Mouse (Mus musculus): ENCODE results near the gene Yipf4.

Yipf4 gene

GRCm38 (mm10) chr17:74489024-74489900 lies at the start of gene Yipf4:
Gene Yipf4 (plus strand): TSS chr17:74489493.
- peak; percentile 91 to 94 for DNase-seq (ENCODE audit: low spot score in 2 of 2)

GRCm38 (mm10) chr17:74440486-74440885 lies 48.8 kb upstream of the Yipf4 start:
- DNase-seq (ENCODE audit: low spot score in 2 of 2) = no peak

GRCm38 (mm10) chr17:74449776-74450175 lies 39.5 kb upstream of the Yipf4 start:
- DNase-seq (ENCODE audit: low spot score in 2 of 2) = peak in 1 of 2 experiments; percentile 56

- peak in 1 of 2 experiments; percentile 17 for DNase-seq (ENCODE audit: low spot score in 2 of 2)
Measured at GRCm38 (mm10) chr17:74453928-74454327, 35.4 kb upstream of the Yipf4 start.

GRCm38 (mm10) chr17:74454660-74455059 lies 34.6 kb upstream of the Yipf4 start:
- DNase-seq (ENCODE audit: low spot score in 2 of 2) = no peak

GRCm38 (mm10) chr17:74455426-74455825 lies 33.9 kb upstream of the Yipf4 start:
- DNase-seq (ENCODE audit: low spot score in 2 of 2) = peak in 1 of 2 experiments; percentile 22

- DNase-seq (ENCODE audit: low spot score in 2 of 2) = peak in 1 of 2 experiments; percentile 23
Measured at GRCm38 (mm10) chr17:74456825-74457224, 32.5 kb upstream of the Yipf4 start.

- DNase-seq (ENCODE audit: low spot score in 2 of 2) = peak in 1 of 2 experiments; percentile 13
Measured at GRCm38 (mm10) chr17:74457972-74458677, 31.2 kb upstream of the Yipf4 start.

GRCm38 (mm10) chr17:74458711-74459408 lies 30.4 kb upstream of the Yipf4 start, which contains the start of gene Nlrc4:
Gene Nlrc4 (minus strand): TSS chr17:74459142.
- peak in 1 of 2 experiments; percentile 38 for DNase-seq (ENCODE audit: low spot score in 2 of 2)

- no peak for DNase-seq (ENCODE audit: low spot score in 2 of 2)
Measured at GRCm38 (mm10) chr17:74463510-74463909, 25.8 kb upstream of the Yipf4 start.

GRCm38 (mm10) chr17:74467981-74468380 lies 21.3 kb upstream of the Yipf4 start:
- peak in 1 of 2 experiments; percentile 51 for DNase-seq (ENCODE audit: low spot score in 2 of 2)

- DNase-seq (ENCODE audit: low spot score in 2 of 2) = peak in 1 of 2 experiments; percentile 12
Measured at GRCm38 (mm10) chr17:74470133-74470532, 19.2 kb upstream of the Yipf4 start.

- DNase-seq (ENCODE audit: low spot score in 2 of 2) = no peak
Measured at GRCm38 (mm10) chr17:74480361-74481069, 8.8 kb upstream of the Yipf4 start.

GRCm38 (mm10) chr17:74489901-74490220 lies 568 bp downstream of the Yipf4 start:
- DNase-seq (ENCODE audit: low spot score in 2 of 2) = no peak

- DNase-seq (ENCODE audit: low spot score in 2 of 2) = no peak
Measured at GRCm38 (mm10) chr17:74491565-74491964, 2.3 kb downstream of the Yipf4 start.

GRCm38 (mm10) chr17:74500204-74500603 lies 10.9 kb downstream of the Yipf4 start:
- DNase-seq (ENCODE audit: low spot score in 2 of 2) = no peak

GRCm38 (mm10) chr17:74501085-74501484 lies 11.8 kb downstream of the Yipf4 start:
- DNase-seq (ENCODE audit: low spot score in 2 of 2) = no peak

- DNase-seq (ENCODE audit: low spot score in 2 of 2) = no peak
Measured at GRCm38 (mm10) chr17:74507934-74508333, 18.6 kb downstream of the Yipf4 start.

- no peak for DNase-seq (ENCODE audit: low spot score in 2 of 2)
Measured at GRCm38 (mm10) chr17:74508600-74508999, 19.3 kb downstream of the Yipf4 start.

GRCm38 (mm10) chr17:74512308-74512707 lies 23.0 kb downstream of the Yipf4 start:
- no peak for DNase-seq (ENCODE audit: low spot score in 2 of 2)
